Mouse (Mus musculus): ENCODE data around the gene Sema6d. TPM values are rescaled to one million over a fixed set of nuclear protein-coding genes. Genes with fewer than 3 reads are reported as not detected.

Sema6d gene
- polyA plus RNA-seq, 1 experiment = 59.6 TPM

DNA sequence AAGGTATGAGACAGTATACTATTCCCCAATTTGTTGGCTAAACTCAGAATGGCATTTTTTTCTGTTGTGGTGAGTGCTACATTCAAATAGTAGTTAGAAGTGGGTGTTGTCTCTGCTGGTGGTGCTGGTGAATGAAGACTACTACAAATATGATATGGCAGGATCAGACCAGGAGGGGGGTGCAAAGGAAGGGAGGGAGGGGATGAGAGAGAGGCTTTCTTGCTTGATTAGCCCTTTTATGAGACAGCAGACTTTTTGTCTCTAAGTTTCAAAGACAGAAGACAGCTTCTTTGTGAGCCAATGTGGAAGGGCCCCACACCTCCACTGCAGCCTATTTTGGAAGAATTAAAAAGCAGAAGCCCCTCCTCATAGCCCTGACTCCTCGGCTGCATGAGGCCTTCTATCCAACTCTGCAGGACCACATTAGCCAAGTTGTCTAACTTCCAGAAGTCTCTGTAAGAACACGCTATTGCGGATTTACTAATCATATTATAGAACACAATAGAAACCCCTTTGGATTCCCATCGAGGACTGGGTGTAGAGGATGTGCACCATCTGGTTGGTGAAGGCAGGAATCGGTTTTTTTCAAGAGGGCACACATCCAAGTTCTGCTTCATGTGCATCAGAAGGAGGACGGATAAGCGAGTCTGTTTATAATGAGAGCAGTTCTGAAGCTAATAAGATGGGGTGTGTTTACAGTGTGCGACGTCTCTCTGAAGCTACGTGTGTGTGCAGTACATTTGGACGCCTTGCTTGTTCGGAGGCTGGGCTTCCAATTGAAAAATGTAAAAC lies 400.4 kb downstream of the Sema6d start:
- TF ChIP-seq CTCF (IDR thresholded peaks at IDR 0.05; ENCODE audit: borderline replicate concordance, insufficient read depth, low read depth, low read length) (no peak), POLR2A (IDR thresholded peaks at IDR 0.05; ENCODE audit: borderline replicate concordance, insufficient read depth, low read length) (no peak)
- Histone ChIP-seq H3K27ac (ENCODE audit: insufficient read depth, low read length) (no peak overlapping the region), H3K4me3 (replicated peaks; ENCODE audit: insufficient read depth, low read depth, low read length) (no peak overlapping the region), H3K4me1 (ENCODE audit: control insufficient read depth, insufficient read depth, low read length) (no peaks in the 10 kb centered on the region), H3K27me3 (ENCODE audit: control insufficient read depth, insufficient read depth, low read length) (no peaks in the 10 kb centered on the region)
- no peak for DNase-seq
- 27% methylated on average over 12 of the region's 12 CpGs for WGBS

- DNase-seq = no peak
- H3K27me3 ChIP-seq (ENCODE audit: control insufficient read depth, insufficient read depth, low read length) = no peaks in the 10 kb centered on the region
- no peak overlapping the region for H3K4me3 ChIP-seq (replicated peaks; ENCODE audit: insufficient read depth, low read depth, low read length)
- no peaks in the 10 kb centered on the region for H3K4me1 ChIP-seq (ENCODE audit: control insufficient read depth, insufficient read depth, low read length)
- WGBS = 24% methylated on average over 1 of the region's 1 CpGs
- TF ChIP-seq CTCF (IDR thresholded peaks at IDR 0.05; ENCODE audit: borderline replicate concordance, insufficient read depth, low read depth, low read length) (no peak), POLR2A (IDR thresholded peaks at IDR 0.05; ENCODE audit: borderline replicate concordance, insufficient read depth, low read length) (no peak)
- no peak overlapping the region for H3K27ac ChIP-seq (ENCODE audit: insufficient read depth, low read length)
Measured at GRCm38 (mm10) chr2:124495751-124496150, 406.0 kb downstream of the Sema6d start.

GRCm38 (mm10) chr2:124499670-124500069 lies 409.9 kb downstream of the Sema6d start:
- no peak overlapping the region for H3K27ac ChIP-seq (ENCODE audit: insufficient read depth, low read length)
- H3K4me3 ChIP-seq (replicated peaks; ENCODE audit: insufficient read depth, low read depth, low read length) = no peak overlapping the region
- H3K4me1 ChIP-seq (ENCODE audit: control insufficient read depth, insufficient read depth, low read length) = no peaks in the 10 kb centered on the region
- no peak for DNase-seq
- 67% methylated on average over 1 of the region's 1 CpGs for WGBS
- TF ChIP-seq POLR2A (IDR thresholded peaks at IDR 0.05; ENCODE audit: borderline replicate concordance, insufficient read depth, low read length) = no peak
- no peak for TF ChIP-seq CTCF (IDR thresholded peaks at IDR 0.05; ENCODE audit: borderline replicate concordance, insufficient read depth, low read depth, low read length)
- H3K27me3 ChIP-seq (ENCODE audit: control insufficient read depth, insufficient read depth, low read length) = no peaks in the 10 kb centered on the region

- Histone ChIP-seq H3K4me3 (replicated peaks; ENCODE audit: insufficient read depth, low read depth, low read length) (no peak overlapping the region), H3K4me1 (ENCODE audit: control insufficient read depth, insufficient read depth, low read length) (no peaks in the 10 kb centered on the region), H3K27ac (ENCODE audit: insufficient read depth, low read length) (no peak overlapping the region), H3K27me3 (ENCODE audit: control insufficient read depth, insufficient read depth, low read length) (no peaks in the 10 kb centered on the region; the same call in 1 of the 2 replicates)
- WGBS = 41% methylated on average over 4 of the region's 4 CpGs
- no peak for DNase-seq
- TF ChIP-seq CTCF (IDR thresholded peaks at IDR 0.05; ENCODE audit: borderline replicate concordance, insufficient read depth, low read depth, low read length) = no peak
- TF ChIP-seq POLR2A (IDR thresholded peaks at IDR 0.05; ENCODE audit: borderline replicate concordance, insufficient read depth, low read length) = no peak
Measured at GRCm38 (mm10) chr2:124505784-124506489, 416.2 kb downstream of the Sema6d start.

- 87% methylated on average over 4 of the region's 4 CpGs for WGBS
- no peaks in the 10 kb centered on the region; the same call in 1 of the 2 replicates for H3K27me3 ChIP-seq (ENCODE audit: control insufficient read depth, insufficient read depth, low read length)
- H3K4me3 ChIP-seq (replicated peaks; ENCODE audit: insufficient read depth, low read depth, low read length) = no peak overlapping the region
- no peak overlapping the region for H3K27ac ChIP-seq (ENCODE audit: insufficient read depth, low read length)
- H3K4me1 ChIP-seq (ENCODE audit: control insufficient read depth, insufficient read depth, low read length) = no peaks in the 10 kb centered on the region
- TF ChIP-seq POLR2A (IDR thresholded peaks at IDR 0.05; ENCODE audit: borderline replicate concordance, insufficient read depth, low read length) = no peak
- DNase-seq = no peak
Measured at GRCm38 (mm10) chr2:124507804-124508203, 418.0 kb downstream of the Sema6d start.

DNA sequence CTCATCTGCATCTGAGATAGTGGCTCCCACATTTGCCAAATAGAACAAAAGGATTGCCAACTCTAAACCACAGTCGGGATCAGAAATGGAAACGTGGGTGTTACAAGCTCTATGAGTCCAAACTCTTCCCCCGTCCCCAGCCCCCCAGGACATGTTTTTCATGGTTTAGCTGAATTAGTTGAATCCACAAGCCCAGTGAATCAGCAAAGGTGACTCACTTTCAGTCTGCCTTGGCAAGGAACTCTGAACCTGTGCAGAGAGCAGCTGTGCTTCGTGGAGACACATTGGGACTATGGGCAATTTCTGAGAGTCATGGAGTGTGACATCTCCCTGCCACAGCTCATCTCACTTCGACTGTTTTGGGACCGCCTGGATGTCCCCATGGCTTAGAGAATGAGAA lies 419.7 kb downstream of the Sema6d start:
- no peaks in the 10 kb centered on the region for H3K4me1 ChIP-seq (ENCODE audit: control insufficient read depth, insufficient read depth, low read length)
- no peak overlapping the region for H3K27ac ChIP-seq (ENCODE audit: insufficient read depth, low read length)
- no peaks in the 10 kb centered on the region; the same call in 1 of the 2 replicates for H3K27me3 ChIP-seq (ENCODE audit: control insufficient read depth, insufficient read depth, low read length)
- 45% methylated on average over 6 of the region's 6 CpGs for WGBS
- H3K4me3 ChIP-seq (replicated peaks; ENCODE audit: insufficient read depth, low read depth, low read length) = no peak overlapping the region
- peak in 1 of 2 experiments; percentile 6 for DNase-seq
- TF ChIP-seq CTCF (IDR thresholded peaks at IDR 0.05; ENCODE audit: borderline replicate concordance, insufficient read depth, low read depth, low read length) (no peak), POLR2A (IDR thresholded peaks at IDR 0.05; ENCODE audit: borderline replicate concordance, insufficient read depth, low read length) (no peak)

DNA sequence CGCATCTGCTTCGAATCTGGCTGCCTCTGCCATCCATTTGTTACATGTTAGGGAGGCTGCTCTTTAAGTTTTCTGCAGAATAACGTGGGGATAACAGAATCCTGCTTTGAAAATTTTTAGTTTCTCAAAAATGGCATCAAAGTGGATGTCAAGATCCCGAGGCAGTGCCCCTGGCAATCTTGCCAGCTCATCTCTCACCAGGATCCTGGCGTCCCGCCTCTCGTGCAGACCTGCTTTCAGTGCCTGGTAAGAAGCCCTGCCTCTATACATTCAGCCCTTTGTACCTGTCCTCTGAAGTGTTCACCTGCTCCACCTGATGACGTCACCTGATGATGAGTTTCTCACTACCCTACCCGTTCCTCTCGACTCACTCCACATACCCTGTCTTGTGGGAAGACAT lies 422.1 kb downstream of the Sema6d start:
- TF ChIP-seq POLR2A (IDR thresholded peaks at IDR 0.05; ENCODE audit: borderline replicate concordance, insufficient read depth, low read length) (no peak), CTCF (IDR thresholded peaks at IDR 0.05; ENCODE audit: borderline replicate concordance, insufficient read depth, low read depth, low read length) (no peak)
- 59% methylated on average over 10 of the region's 10 CpGs for WGBS
- H3K27ac ChIP-seq (ENCODE audit: insufficient read depth, low read length) = no peak overlapping the region
- H3K4me1 ChIP-seq (ENCODE audit: control insufficient read depth, insufficient read depth, low read length) = no peaks in the 10 kb centered on the region
- no peak overlapping the region for H3K4me3 ChIP-seq (replicated peaks; ENCODE audit: insufficient read depth, low read depth, low read length)
- H3K27me3 ChIP-seq (ENCODE audit: control insufficient read depth, insufficient read depth, low read length) = no peaks in the 10 kb centered on the region
- no peak for DNase-seq

- H3K4me1 ChIP-seq (ENCODE audit: control insufficient read depth, insufficient read depth, low read length) = no peaks in the 10 kb centered on the region
- no peak overlapping the region for H3K4me3 ChIP-seq (replicated peaks; ENCODE audit: insufficient read depth, low read depth, low read length)
- no peak for DNase-seq
- no peak overlapping the region for H3K27ac ChIP-seq (ENCODE audit: insufficient read depth, low read length)
- H3K27me3 ChIP-seq (ENCODE audit: control insufficient read depth, insufficient read depth, low read length) = no peaks in the 10 kb centered on the region; the same call in 1 of the 2 replicates
- no peak for TF ChIP-seq CTCF (IDR thresholded peaks at IDR 0.05; ENCODE audit: borderline replicate concordance, insufficient read depth, low read depth, low read length)
- WGBS = 17% methylated on average over 3 of the region's 3 CpGs
Measured at GRCm38 (mm10) chr2:124522426-124522825, 432.7 kb downstream of the Sema6d start.
